Mouse (Mus musculus) urinary bladder, postnatal 25 days (tissue): Measurements from ENCODE around the gene Hoxc8.

ENCODE experiments used
- DNase-seq: peaks from one replicate; pipeline ENCODE4 v3.0.0; 2022; ENCODE audit warnings: low spot score

Hoxc8 gene

GRCm38 (mm10) chr15:103010112-103010846 lies 19.9 kb downstream of the Hoxc8 start:
- DNase-seq = no peak

GRCm38 (mm10) chr15:103010847-103011555 lies 20.6 kb downstream of the Hoxc8 start:
- DNase-seq = no peak

GRCm38 (mm10) chr15:103011928-103012486 lies 21.6 kb downstream of the Hoxc8 start:
- no peak for DNase-seq

- DNase-seq = peak; percentile 42
These were observed 23.0 kb downstream of the Hoxc8 start for GRCm38 (mm10) chr15:103013238-103013984.

- DNase-seq = no peak
These were observed 24.0 kb downstream of the Hoxc8 start for GRCm38 (mm10) chr15:103014166-103015008.

- DNase-seq = no peak
These were observed 24.6 kb downstream of the Hoxc8 start for GRCm38 (mm10) chr15:103015009-103015399.

- DNase-seq = no peak
These were observed 25.2 kb downstream of the Hoxc8 start for GRCm38 (mm10) chr15:103015406-103016166.

- DNase-seq = no peak
These were observed 28.2 kb downstream of the Hoxc8 start, which contains the start of gene Hoxc4 for GRCm38 (mm10) chr15:103018636-103019035. Hoxc4 (plus strand) TSS chr15:103018934.

- no peak for DNase-seq
These were observed 30.6 kb downstream of the Hoxc8 start for GRCm38 (mm10) chr15:103020899-103021418.

- DNase-seq = no peak
These were observed 31.1 kb downstream of the Hoxc8 start for GRCm38 (mm10) chr15:103021544-103021943.

GRCm38 (mm10) chr15:103024131-103024530 lies 33.7 kb downstream of the Hoxc8 start:
- no peak for DNase-seq

GRCm38 (mm10) chr15:103027266-103028235 lies 37.1 kb downstream of the Hoxc8 start:
- DNase-seq = no peak

GRCm38 (mm10) chr15:103028916-103029512 lies 38.6 kb downstream of the Hoxc8 start:
- no peak for DNase-seq

GRCm38 (mm10) chr15:103030142-103030541 lies 39.7 kb downstream of the Hoxc8 start:
- DNase-seq = no peak

- no peak for DNase-seq
These were observed 41.8 kb downstream of the Hoxc8 start for GRCm38 (mm10) chr15:103032167-103032566.

GRCm38 (mm10) chr15:103032646-103033575 lies 42.5 kb downstream of the Hoxc8 start:
- no peak for DNase-seq

- no peak for DNase-seq
These were observed 43.8 kb downstream of the Hoxc8 start for GRCm38 (mm10) chr15:103034043-103034806.
